Mouse (Mus musculus) hindbrain, embryonic 15.5 days (tissue): Measurements from ENCODE around the gene Iffo2. TPM values are rescaled to one million over a fixed set of nuclear protein-coding genes. Genes with fewer than 3 reads are reported as not detected.
A peak's percentile ranks its signal among the peaks of the same experiment; 100 is the strongest.

Source experiments
- ATAC-seq: fragments of 200-750 bp; cut with Nextera tagmentation; 2 replicates; pipeline ENCODE4 v1.8.0; 2017; ENCODE audit warnings: low read depth, moderate number of reproducible peaks, moderate TSS enrichment; ENCODE audit not compliant: low FRiP score
- H3K27ac ChIP-seq: fragments of 300-500 bp; sonication (generic); replicated peaks from 2 replicates; pipeline ENCODE4 v1.5.1; 2015; ENCODE audit warnings: mild to moderate bottlenecking, inconsistent platforms
- H3K27me3 ChIP-seq: fragments of 300-500 bp; sonication (generic); 2 replicates; pipeline ENCODE4 v1.6.1; 2015; ENCODE audit warnings: control low read depth, inconsistent platforms
- H3K36me3 ChIP-seq: fragments of 300-500 bp; sonication (generic); 2 replicates; pipeline ENCODE4 v1.6.1; 2015; ENCODE audit warnings: control low read depth, inconsistent platforms
- H3K4me1 ChIP-seq: fragments of 300-500 bp; sonication (generic); replicated peaks from 2 replicates; pipeline ENCODE4 v1.6.1; 2015; ENCODE audit warnings: control low read depth, inconsistent platforms
- H3K4me2 ChIP-seq: fragments of 300-500 bp; sonication (generic); 2 replicates; pipeline ENCODE4 v1.6.1; 2015; ENCODE audit warnings: moderate library complexity, mild to moderate bottlenecking, inconsistent platforms
- H3K4me3 ChIP-seq: fragments of 300-500 bp; sonication (generic); 2 replicates; pipeline ENCODE4 v1.5.1; 2015; ENCODE audit warnings: mild to moderate bottlenecking, inconsistent platforms
- H3K9ac ChIP-seq: fragments of 300-500 bp; sonication (generic); 2 replicates; pipeline ENCODE4 v1.6.1; 2015; ENCODE audit warnings: inconsistent platforms
- H3K9me3 ChIP-seq: fragments of 300-500 bp; sonication (generic); 2 replicates; pipeline ENCODE4 v1.6.1; 2016; ENCODE audit warnings: control low read depth, inconsistent platforms
- WGBS: fragments of 180-500 bp; shearing (Covaris S2); methylation state at CpG from one replicate; pipeline ENCODE4 v1.1.7; 2015; 5-methylcytosine and 5-hydroxymethylcytosine counted together
- polyA plus RNA-seq: library from polyadenylated mRNA; unstranded; fragments of >200 nt; fragmentation: Nextera tagmentation; extraction: Ambion mirVana; gene quantifications from 2 replicates; pipeline ENCODE4 v1.2.1, GENCODE M21; 2015

Gene Iffo2
- polyA plus RNA-seq, 1 experiment from 2014 or later = 4.3 TPM

- H3K27me3 ChIP-seq = no peaks in the 10 kb centered on the region
- H3K4me1 ChIP-seq = 0 out of 2 replicates have a peak, but pooled peaks cover 7% of the 10 kb centered on the region
- H3K4me3 ChIP-seq = no peak overlapping the region
- no peak for ATAC-seq
- H3K27ac ChIP-seq = no peak overlapping the region
- no peaks in the 10 kb centered on the region for H3K9me3 ChIP-seq
- no peaks in the 10 kb centered on the region for H3K36me3 ChIP-seq
- H3K9ac ChIP-seq = no peak overlapping the region
- WGBS = 50% methylated on average over 14 of the region's 14 CpGs
- H3K4me2 ChIP-seq = no peak overlapping the region
Measured at GRCm38 (mm10) chr4:139500814-139501213, 29.5 kb upstream of the Iffo2 start.

GRCm38 (mm10) chr4:139501702-139502101 lies 28.6 kb upstream of the Iffo2 start:
- H3K4me1 ChIP-seq = 0 out of 2 replicates have a peak, but pooled peaks cover 7% of the 10 kb centered on the region
- H3K27ac ChIP-seq = no peak overlapping the region
- no peak for ATAC-seq
- no peak overlapping the region for H3K4me3 ChIP-seq
- no peaks in the 10 kb centered on the region for H3K36me3 ChIP-seq
- H3K27me3 ChIP-seq = no peaks in the 10 kb centered on the region
- no peak overlapping the region for H3K9ac ChIP-seq
- H3K9me3 ChIP-seq = no peaks in the 10 kb centered on the region
- no peak overlapping the region for H3K4me2 ChIP-seq
- WGBS = 82% methylated on average over 6 of the region's 6 CpGs

- Histone ChIP-seq H3K36me3 (no peaks in the 10 kb centered on the region), H3K4me2 (no peak overlapping the region), H3K4me1 (0 out of 2 replicates have a peak, but pooled peaks cover 7% of the 10 kb centered on the region), H3K9me3 (no peaks in the 10 kb centered on the region), H3K27me3 (no peaks in the 10 kb centered on the region), H3K9ac (no peak overlapping the region), H3K27ac (no peak overlapping the region), H3K4me3 (no peak overlapping the region)
- WGBS = 86% methylated on average over 8 of the region's 8 CpGs
- no peak for ATAC-seq
Measured at GRCm38 (mm10) chr4:139503919-139504318, 26.4 kb upstream of the Iffo2 start.

- Histone ChIP-seq H3K9me3 (no peaks in the 10 kb centered on the region), H3K27me3 (no peaks in the 10 kb centered on the region), H3K27ac (no peak overlapping the region), H3K4me2 (no peak overlapping the region), H3K4me1 (0 out of 2 replicates have a peak, but pooled peaks cover 4% of the 10 kb centered on the region), H3K36me3 (no peaks in the 10 kb centered on the region), H3K4me3 (no peak overlapping the region), H3K9ac (no peak overlapping the region)
- no peak for ATAC-seq
- 80% methylated on average over 4 of the region's 4 CpGs for WGBS
Measured at GRCm38 (mm10) chr4:139505716-139506115, 24.6 kb upstream of the Iffo2 start.

- H3K4me1 ChIP-seq = no peaks in the 10 kb centered on the region
- H3K36me3 ChIP-seq = no peaks in the 10 kb centered on the region
- no peak overlapping the region for H3K4me3 ChIP-seq
- no peak overlapping the region for H3K27ac ChIP-seq
- no peak overlapping the region for H3K4me2 ChIP-seq
- no peak for ATAC-seq
- WGBS = 95% methylated on average over 11 of the region's 11 CpGs
- no peaks in the 10 kb centered on the region for H3K9me3 ChIP-seq
- H3K9ac ChIP-seq = no peak overlapping the region
- no peaks in the 10 kb centered on the region for H3K27me3 ChIP-seq
Measured at GRCm38 (mm10) chr4:139506727-139507126, 23.6 kb upstream of the Iffo2 start.

GRCm38 (mm10) chr4:139509069-139509468 lies 21.3 kb upstream of the Iffo2 start:
- 75% methylated on average over 2 of the region's 2 CpGs for WGBS
- Histone ChIP-seq H3K27ac (no peak overlapping the region), H3K36me3 (no peaks in the 10 kb centered on the region)

GRCm38 (mm10) chr4:139511557-139511956 lies 18.8 kb upstream of the Iffo2 start:
- Histone ChIP-seq H3K36me3 (no peaks in the 10 kb centered on the region), H3K27ac (no peak overlapping the region), H3K4me2 (no peak overlapping the region), H3K9me3 (no peaks in the 10 kb centered on the region), H3K27me3 (no peaks in the 10 kb centered on the region), H3K4me3 (no peak overlapping the region), H3K9ac (no peak overlapping the region), H3K4me1 (no peaks in the 10 kb centered on the region)
- 85% methylated on average over 2 of the region's 2 CpGs for WGBS
- no peak for ATAC-seq

More at GRCm38 (mm10) chr4:139509069-139509468, 21.3 kb upstream of the Iffo2 start:
- no peak for ATAC-seq
- Histone ChIP-seq H3K4me3 (no peak overlapping the region), H3K9ac (no peak overlapping the region), H3K4me2 (no peak overlapping the region), H3K27me3 (no peaks in the 10 kb centered on the region), H3K4me1 (no peaks in the 10 kb centered on the region), H3K9me3 (no peaks in the 10 kb centered on the region)

- Histone ChIP-seq H3K27ac (no peak overlapping the region), H3K4me1 (no peaks in the 10 kb centered on the region), H3K9ac (no peak overlapping the region), H3K4me3 (no peak overlapping the region), H3K4me2 (no peak overlapping the region), H3K27me3 (no peaks in the 10 kb centered on the region), H3K9me3 (no peaks in the 10 kb centered on the region), H3K36me3 (no peaks in the 10 kb centered on the region)
- no peak for ATAC-seq
- 74% methylated on average over 2 of the region's 2 CpGs for WGBS
Measured at GRCm38 (mm10) chr4:139512985-139513384, 17.4 kb upstream of the Iffo2 start.

GRCm38 (mm10) chr4:139519221-139519620 lies 11.1 kb upstream of the Iffo2 start:
- H3K4me1 ChIP-seq = no peaks in the 10 kb centered on the region
- no peaks in the 10 kb centered on the region for H3K36me3 ChIP-seq
- H3K27ac ChIP-seq = no peak overlapping the region
- WGBS = 75% methylated on average over 6 of the region's 6 CpGs
- H3K4me2 ChIP-seq = no peak overlapping the region
- H3K4me3 ChIP-seq = no peak overlapping the region
- no peak overlapping the region for H3K9ac ChIP-seq
- no peak for ATAC-seq
- no peaks in the 10 kb centered on the region for H3K27me3 ChIP-seq
- no peaks in the 10 kb centered on the region for H3K9me3 ChIP-seq

GRCm38 (mm10) chr4:139521926-139522325 lies 8.4 kb upstream of the Iffo2 start:
- 85% methylated on average over 10 of the region's 10 CpGs for WGBS
- Histone ChIP-seq H3K27me3 (no peaks in the 10 kb centered on the region), H3K9ac (no peak overlapping the region), H3K4me2 (no peak overlapping the region), H3K4me1 (peaks cover 6% of the 10 kb centered on the region; the same call in 1 of the 2 replicates), H3K9me3 (no peaks in the 10 kb centered on the region), H3K4me3 (no peak overlapping the region), H3K27ac (no peak overlapping the region), H3K36me3 (no peaks in the 10 kb centered on the region)
- no peak for ATAC-seq

GRCm38 (mm10) chr4:139526475-139526874 lies 3.9 kb upstream of the Iffo2 start:
- no peaks in the 10 kb centered on the region for H3K27me3 ChIP-seq
- no peak overlapping the region for H3K9ac ChIP-seq
- H3K36me3 ChIP-seq = no peaks in the 10 kb centered on the region
- no peak overlapping the region for H3K27ac ChIP-seq
- no peak overlapping the region for H3K4me3 ChIP-seq
- no peaks in the 10 kb centered on the region for H3K9me3 ChIP-seq
- WGBS = 49% methylated on average over 12 of the region's 12 CpGs
- H3K4me1 ChIP-seq = peaks cover 6% of the 10 kb centered on the region; the same call in 1 of the 2 replicates
- no peak overlapping the region for H3K4me2 ChIP-seq
- ATAC-seq = peak; percentile 54; the same call in 1 of the 2 replicates

GRCm38 (mm10) chr4:139532081-139532480 lies 1.7 kb downstream of the Iffo2 start:
- no peaks in the 10 kb centered on the region for H3K27me3 ChIP-seq
- no peak overlapping the region for H3K27ac ChIP-seq
- H3K4me3 ChIP-seq = no peak overlapping the region
- ATAC-seq = no peak
- no peak overlapping the region for H3K9ac ChIP-seq
- no peaks in the 10 kb centered on the region for H3K9me3 ChIP-seq
- H3K36me3 ChIP-seq = no peaks in the 10 kb centered on the region
- H3K4me2 ChIP-seq = no peak overlapping the region
- H3K4me1 ChIP-seq = no peaks in the 10 kb centered on the region
- 93% methylated on average over 10 of the region's 10 CpGs for WGBS

- Histone ChIP-seq H3K4me3 (no peak overlapping the region), H3K36me3 (no peaks in the 10 kb centered on the region), H3K27ac (no peak overlapping the region), H3K27me3 (no peaks in the 10 kb centered on the region), H3K9me3 (no peaks in the 10 kb centered on the region), H3K4me2 (no peak overlapping the region), H3K9ac (no peak overlapping the region), H3K4me1 (no peaks in the 10 kb centered on the region)
- WGBS = 27% methylated on average over 12 of the region's 12 CpGs
- ATAC-seq = no peak
Measured at GRCm38 (mm10) chr4:139535127-139535695, 4.9 kb downstream of the Iffo2 start.
